Mouse (Mus musculus) kidney, adult 10 weeks (tissue): Measurements from ENCODE around the gene Fbh1. TPM values are rescaled to one million over a fixed set of nuclear protein-coding genes. Genes with fewer than 3 reads are reported as not detected.

ENCODE experiments used
- polyA plus RNA-seq: library from polyadenylated mRNA; stranded (reverse); fragments of 350-450 nt; fragmentation: Illumina TruSeq; extraction: RNeasy Lipid Tissue Mini Kit (QIAGEN cat#74804); gene quantifications from one replicate; pipeline ENCODE4 v1.2.3, GENCODE M21; 2014; ENCODE audit warnings: low read depth, low replicate concordance

The Fbh1 gene
- polyA plus RNA-seq, result 95.7 TPM

GRCm38 (mm10) chr2:11777091-11778068, at the start of gene Fbh1, which contains the start of gene Ankrd16:
Fbh1 (minus strand) TSS chr2:11777582.
Ankrd16 (plus strand) TSS chr2:11777876.

DNA sequence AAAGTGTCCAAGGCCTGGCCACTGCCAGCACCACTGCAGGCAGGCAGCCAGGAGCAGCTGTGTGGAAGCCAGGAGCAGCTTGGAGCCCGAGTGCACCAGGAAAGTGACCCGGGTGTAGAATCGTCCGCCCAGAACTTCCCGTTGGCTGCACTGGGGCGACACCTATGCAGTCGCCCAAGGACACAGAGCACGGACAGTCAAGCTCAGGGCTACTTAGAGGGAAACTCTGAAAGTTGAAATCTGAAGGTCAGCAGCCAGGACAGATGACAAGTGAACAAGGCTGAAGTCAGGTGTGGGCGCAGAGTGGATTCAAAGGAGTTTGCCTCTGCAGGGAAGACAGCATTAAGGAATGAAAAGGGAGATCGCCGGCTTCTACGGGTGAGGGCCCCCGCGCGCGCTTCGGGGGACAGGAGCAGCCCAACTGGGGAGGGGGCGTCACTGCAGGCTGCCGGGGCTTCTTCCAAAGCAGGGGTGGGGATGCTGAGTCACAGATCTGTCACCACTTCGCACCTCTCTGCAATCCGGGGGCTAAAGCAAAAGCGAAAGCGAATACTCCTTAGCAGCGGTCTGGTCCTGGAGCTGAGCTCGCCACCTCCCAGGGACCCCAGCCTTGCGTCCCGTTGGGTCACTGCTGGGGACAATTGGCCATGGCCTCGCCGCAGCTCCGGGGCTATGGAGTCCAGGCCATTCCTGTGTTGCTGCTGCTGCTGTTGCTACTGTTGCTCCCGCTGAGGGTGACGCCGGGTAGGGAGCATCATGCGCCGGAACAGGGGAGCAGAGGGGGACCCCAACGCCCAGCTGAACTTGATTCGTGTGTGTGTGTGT, 72.0 kb downstream of the Fbh1 start, which contains the start of gene Il15ra:
Il15ra (plus strand) TSS at position 90 of the 825 bp plus-strand sequence.

Other genes starting within 250 kb of the Fbh1 start
- gene Pfkfb3, start 223.5 kb downstream of the Fbh1 start, polyA plus RNA-seq, result 9.3 TPM
- 129 TPM for gene Rbm17, start 173.4 kb downstream of the Fbh1 start, polyA plus RNA-seq
- not detected for gene Gm17490, start 151.3 kb downstream of the Fbh1 start, polyA plus RNA-seq
- 0.57 TPM for gene Il2ra, start 134.8 kb downstream of the Fbh1 start, polyA plus RNA-seq
- 13.6 TPM for gene Il15ra, start 72.3 kb downstream of the Fbh1 start, polyA plus RNA-seq
- 11.9 TPM for gene Ankrd16, start 294 bp upstream of the Fbh1 start, polyA plus RNA-seq